Mouse (Mus musculus): ENCODE data around the gene Ssxb6. TPM values are rescaled to one million over a fixed set of nuclear protein-coding genes. Genes with fewer than 3 reads are reported as not detected.
"Not testable (repeated sequence)": the region's sequence is repeated elsewhere in the genome, so short reads cannot be mapped to it uniquely, and the experiment has no call there.

Ssxb6 gene
- polyA plus RNA-seq (2015; fragmentation: Nextera tagmentation; extraction: Ambion mirVana), result not detected in 2 replicates

DNA sequence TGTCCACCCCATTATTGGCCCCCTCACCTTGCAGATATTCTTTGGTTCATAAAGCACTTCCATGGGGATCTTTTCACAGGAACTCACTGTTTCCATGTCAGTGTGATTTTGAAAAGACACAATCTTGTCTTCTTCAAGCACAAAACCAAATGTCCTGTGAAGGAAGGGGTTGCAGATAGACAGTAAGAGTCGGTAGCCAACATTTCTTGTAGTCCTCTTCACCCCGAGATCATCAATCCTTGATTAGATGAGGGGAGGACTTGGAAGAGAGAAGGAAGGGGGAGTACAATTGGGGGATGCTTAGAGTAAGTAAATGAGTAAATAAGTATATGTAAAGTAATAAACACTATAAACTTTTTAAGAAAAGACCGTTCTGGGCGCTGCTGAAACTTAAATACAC lies at the start of gene Ssxb6:
Ssxb6 (minus strand) TSS at position 101 of the 400 bp plus-strand sequence.
- not testable (repeated sequence) for H3K9me3 ChIP-seq (ENCODE audit: control insufficient read depth, low read length); H3K4me2 ChIP-seq (ENCODE audit: low read length); H3K36me3 ChIP-seq (ENCODE audit: control insufficient read depth, insufficient read depth); H3K27me3 ChIP-seq (replicated peaks; ENCODE audit: control insufficient read depth, insufficient read depth, low read length); ATAC-seq; H3K4me3 ChIP-seq (replicated peaks; ENCODE audit: low read length); H3K9ac ChIP-seq (replicated peaks; ENCODE audit: low read depth, low read length); H3K27ac ChIP-seq (ENCODE audit: low read length); H3K4me1 ChIP-seq (replicated peaks; ENCODE audit: control insufficient read depth, insufficient read depth, low read length)
- 73% methylated on average over 4 of the region's 4 CpGs for WGBS

DNA sequence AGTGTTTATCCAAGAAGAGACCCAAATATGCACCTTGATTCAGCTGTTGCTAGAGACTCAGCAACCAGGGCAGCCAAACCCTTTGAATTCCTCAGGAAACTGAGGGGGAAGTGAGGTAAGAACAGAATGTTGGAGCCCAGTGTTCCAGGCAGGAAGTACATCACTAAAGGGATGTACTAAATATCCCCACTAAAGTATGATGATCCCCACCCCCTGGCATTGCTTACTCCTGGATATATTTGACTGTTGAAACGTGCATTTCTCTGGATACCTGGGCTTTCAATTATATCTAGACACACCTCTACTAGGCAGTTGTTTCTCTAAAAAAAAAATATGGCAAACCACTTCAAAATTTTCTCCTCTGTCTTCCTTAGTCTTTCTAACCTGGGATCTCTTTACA lies 43.7 kb upstream of the Ssxb6 start, which contains the start of gene Ssxb3:
Ssxb3 (minus strand) TSS at position 101 of the 400 bp plus-strand sequence.
- ATAC-seq; H3K9me3 ChIP-seq (ENCODE audit: control insufficient read depth, low read length); H3K9ac ChIP-seq (replicated peaks; ENCODE audit: low read depth, low read length); H3K4me3 ChIP-seq (replicated peaks; ENCODE audit: low read length); H3K27me3 ChIP-seq (replicated peaks; ENCODE audit: control insufficient read depth, insufficient read depth, low read length); H3K36me3 ChIP-seq (ENCODE audit: control insufficient read depth, insufficient read depth); H3K4me2 ChIP-seq (ENCODE audit: low read length); H3K4me1 ChIP-seq (replicated peaks; ENCODE audit: control insufficient read depth, insufficient read depth, low read length); H3K27ac ChIP-seq (ENCODE audit: low read length): not testable (repeated sequence)
- 15% methylated on average over 1 of the region's 1 CpGs for WGBS

DNA sequence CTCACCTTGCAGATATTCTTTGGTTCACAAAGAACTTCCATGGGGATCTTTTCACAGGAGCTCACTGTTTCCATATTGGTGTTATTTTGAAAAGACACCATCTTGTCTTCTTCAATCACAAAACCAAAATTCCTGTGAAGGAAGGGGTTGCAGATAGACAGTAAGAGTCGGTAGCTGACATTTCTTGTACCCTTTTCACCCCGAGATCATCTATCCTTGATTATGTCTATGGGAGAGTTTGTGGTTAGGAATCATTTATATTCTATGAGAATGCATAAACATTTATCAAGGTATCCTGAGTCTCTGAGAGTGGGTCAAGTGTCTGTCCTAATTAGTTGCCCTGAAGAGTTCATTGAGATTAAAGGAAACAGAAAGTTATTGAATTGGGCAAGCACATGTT lies 23.2 kb downstream of the Ssxb6 start, which contains the start of gene Gm14459:
Gm14459 (minus strand) TSS at position 101 of the 400 bp plus-strand sequence.
- Histone ChIP-seq H3K4me2 (ENCODE audit: low read length) (no peak within 1 kb of the TSS), H3K4me3 (replicated peaks; ENCODE audit: low read length) (no peak within 1 kb of the TSS), H3K36me3 (ENCODE audit: control insufficient read depth, insufficient read depth) (no peaks in the 10 kb centered on the region), H3K27me3 (replicated peaks; ENCODE audit: control insufficient read depth, insufficient read depth, low read length) (no peaks in the 10 kb centered on the region), H3K9ac (replicated peaks; ENCODE audit: low read depth, low read length) (no peak within 1 kb of the TSS), H3K4me1 (replicated peaks; ENCODE audit: control insufficient read depth, insufficient read depth, low read length) (no peaks in the 10 kb centered on the region), H3K27ac (ENCODE audit: low read length) (no peak within 1 kb of the TSS), H3K9me3 (ENCODE audit: control insufficient read depth, low read length) (0 out of 2 replicates have a peak, but pooled peaks cover 2% of the 10 kb centered on the region)
- no peak for ATAC-seq
- 77% methylated on average over 2 of the region's 2 CpGs for WGBS

Other genes with a start within 250 kb of the Ssxb6 start
- gene Ssxb10, start 220.8 kb downstream of the Ssxb6 start, polyA plus RNA-seq (2015; fragmentation: Nextera tagmentation; extraction: Ambion mirVana), result not detected in 2 replicates
- not detected in 2 replicates for gene Ssxb9, start 181.3 kb downstream of the Ssxb6 start, polyA plus RNA-seq (2015; fragmentation: Nextera tagmentation; extraction: Ambion mirVana)
- not detected in 2 replicates for gene Ssxb1, start 134.9 kb downstream of the Ssxb6 start, polyA plus RNA-seq (2015; fragmentation: Nextera tagmentation; extraction: Ambion mirVana)
- not detected in 2 replicates for gene Ssxb2, start 86.5 kb downstream of the Ssxb6 start, polyA plus RNA-seq (2015; fragmentation: Nextera tagmentation; extraction: Ambion mirVana)
- gene Gm14459, start 23.3 kb downstream of the Ssxb6 start, polyA plus RNA-seq (2015; fragmentation: Nextera tagmentation; extraction: Ambion mirVana), result not detected in 2 replicates
- not detected in 2 replicates for gene Ssxb3, start 43.6 kb upstream of the Ssxb6 start, polyA plus RNA-seq (2015; fragmentation: Nextera tagmentation; extraction: Ambion mirVana)
- gene Ssxb8, start 142.6 kb upstream of the Ssxb6 start, polyA plus RNA-seq (2015; fragmentation: Nextera tagmentation; extraction: Ambion mirVana), result not detected in 2 replicates
- gene Ssx9, start 200.2 kb upstream of the Ssxb6 start, polyA plus RNA-seq (2015; fragmentation: Nextera tagmentation; extraction: Ambion mirVana), result not detected in 2 replicates

Measured in forebrain, embryonic 16.5 days (tissue).